Mouse (Mus musculus): ENCODE measurements around the gene Osbp2.

DNA sequence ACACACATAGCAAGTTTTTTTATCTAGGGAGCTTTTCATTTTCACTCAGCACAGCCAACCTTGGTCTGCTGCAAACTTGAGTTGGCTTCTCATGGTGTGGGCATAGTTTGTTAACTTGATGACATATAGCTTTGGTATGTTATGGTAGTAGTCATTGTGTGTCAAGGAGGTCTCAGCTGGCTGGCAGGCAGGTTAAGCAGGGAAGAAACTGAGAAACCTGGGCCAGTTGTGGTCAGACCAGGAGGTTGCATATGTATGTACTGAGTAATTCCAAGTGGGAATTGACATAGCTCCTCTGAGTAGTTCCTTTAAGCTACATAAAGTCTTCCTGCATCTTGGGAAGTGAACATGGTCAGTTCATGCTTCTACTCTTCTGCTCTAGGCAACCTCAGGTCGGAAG is 179.5 kb downstream of the Osbp2 start:
- TF ChIP-seq TAL1 (IDR thresholded peaks at IDR 0.05; ENCODE audit: low read length): no peak
- no peak for TF ChIP-seq GATA1 (IDR thresholded peaks at IDR 0.05; ENCODE audit: low read length)
